Mouse (Mus musculus) NIH3T3 (cell line): Measurements from ENCODE around the gene Astn2.
"Not testable (repeated sequence)": the region's sequence is repeated elsewhere in the genome, so short reads cannot be mapped to it uniquely, and the experiment has no call there.

Experiments
- DNase-seq: peaks from one replicate; pipeline ENCODE4 v3.0.0-alpha.2; 2012; ENCODE audit warnings: low read depth

Gene Astn2

GRCm38 (mm10) chr4:65752941-65753340, 651.5 kb downstream of the Astn2 start:
- no peak for DNase-seq

GRCm38 (mm10) chr4:65744788-65745187, 659.6 kb downstream of the Astn2 start:
- DNase-seq: no peak

GRCm38 (mm10) chr4:65744088-65744610, 660.3 kb downstream of the Astn2 start:
- no peak for DNase-seq

- DNase-seq: no peak
Observed at GRCm38 (mm10) chr4:65743160-65743691, 661.2 kb downstream of the Astn2 start.

GRCm38 (mm10) chr4:65724414-65724813, 680.0 kb downstream of the Astn2 start:
- DNase-seq: no peak

GRCm38 (mm10) chr4:65719610-65720009, 684.8 kb downstream of the Astn2 start:
- no peak for DNase-seq

- DNase-seq: no peak
Observed at GRCm38 (mm10) chr4:65717899-65718298, 686.5 kb downstream of the Astn2 start.

- no peak for DNase-seq
Observed at GRCm38 (mm10) chr4:65716086-65716485, 688.3 kb downstream of the Astn2 start.

GRCm38 (mm10) chr4:65711678-65712077, 692.7 kb downstream of the Astn2 start:
- no peak for DNase-seq

GRCm38 (mm10) chr4:65710623-65711022, 693.8 kb downstream of the Astn2 start:
- DNase-seq: no peak

- no peak for DNase-seq
Observed at GRCm38 (mm10) chr4:65701848-65702247, 702.6 kb downstream of the Astn2 start.

GRCm38 (mm10) chr4:65699743-65700361, 704.6 kb downstream of the Astn2 start:
- DNase-seq: no peak

- no peak for DNase-seq
Observed at GRCm38 (mm10) chr4:65695241-65695640, 709.2 kb downstream of the Astn2 start.

GRCm38 (mm10) chr4:65694011-65694410, 710.4 kb downstream of the Astn2 start:
- DNase-seq: no peak

GRCm38 (mm10) chr4:65687006-65687723, 717.2 kb downstream of the Astn2 start:
- DNase-seq: no peak

GRCm38 (mm10) chr4:65686258-65687005, 718.0 kb downstream of the Astn2 start:
- no peak for DNase-seq

- no peak for DNase-seq
Observed at GRCm38 (mm10) chr4:65684401-65684800, 720.0 kb downstream of the Astn2 start.

GRCm38 (mm10) chr4:65679786-65680185, 724.6 kb downstream of the Astn2 start:
- not testable (repeated sequence) for DNase-seq

- no peak for DNase-seq
Observed at GRCm38 (mm10) chr4:65678929-65679328, 725.5 kb downstream of the Astn2 start.

GRCm38 (mm10) chr4:65678495-65678894, 725.9 kb downstream of the Astn2 start:
- DNase-seq: no peak

- DNase-seq: no peak
Observed at GRCm38 (mm10) chr4:65674267-65674978, 730.0 kb downstream of the Astn2 start.

GRCm38 (mm10) chr4:65673418-65673933, 730.9 kb downstream of the Astn2 start:
- DNase-seq: no peak
